Mouse (Mus musculus) right cerebral cortex, postnatal 36 days (tissue): ENCODE measurements at regions not wholly inside any gene's neighbourhood (a gene's known extent, or its start where the extent isn't known, plus 50 kb on each side); places are given as distances from the start of the nearest gene placed in this dataset.

Source experiments
- DNase-seq, 2 experiments: peaks; one replicate each; pipeline ENCODE4 v3.0.0; 2022; ENCODE audit warnings: low spot score in 2 of 2, mixed read lengths in 1 of 2

- no peak for DNase-seq
Measured at GRCm38 (mm10) chr14:105426597-105427334, 168.4 kb downstream of the Ndfip2 start.

GRCm38 (mm10) chr14:105417967-105418366 is 159.6 kb downstream of the Ndfip2 start:
- no peak for DNase-seq

GRCm38 (mm10) chr14:105417458-105417960 is 159.1 kb downstream of the Ndfip2 start:
- DNase-seq: no peak

GRCm38 (mm10) chr14:105416964-105417363 is 158.6 kb downstream of the Ndfip2 start:
- no peak for DNase-seq

GRCm38 (mm10) chr14:105404662-105405061 is 146.3 kb downstream of the Ndfip2 start:
- DNase-seq: no peak

- no peak for DNase-seq
Measured at GRCm38 (mm10) chr14:105404241-105404640, 145.9 kb downstream of the Ndfip2 start.

GRCm38 (mm10) chr14:105403256-105403655 is 144.9 kb downstream of the Ndfip2 start:
- DNase-seq: no peak

GRCm38 (mm10) chr14:105402556-105402955 is 144.2 kb downstream of the Ndfip2 start:
- DNase-seq: no peak

- peak; percentile 29 to 39 for DNase-seq
Measured at GRCm38 (mm10) chr14:105397467-105397866, 139.1 kb downstream of the Ndfip2 start.

- no peak for DNase-seq
Measured at GRCm38 (mm10) chr14:105392079-105392813, 133.9 kb downstream of the Ndfip2 start.

GRCm38 (mm10) chr14:105391430-105391829 is 133.1 kb downstream of the Ndfip2 start:
- DNase-seq: no peak

GRCm38 (mm10) chr14:105385119-105385518 is 126.7 kb downstream of the Ndfip2 start:
- no peak for DNase-seq

GRCm38 (mm10) chr14:105383382-105383781 is 125.0 kb downstream of the Ndfip2 start:
- no peak for DNase-seq

GRCm38 (mm10) chr14:105380101-105380500 is 121.7 kb downstream of the Ndfip2 start:
- DNase-seq: no peak

GRCm38 (mm10) chr14:105377770-105378169 is 119.4 kb downstream of the Ndfip2 start:
- no peak for DNase-seq

GRCm38 (mm10) chr14:105377035-105377621 is 118.8 kb downstream of the Ndfip2 start:
- DNase-seq: no peak

GRCm38 (mm10) chr14:105369637-105370435 is 111.5 kb downstream of the Ndfip2 start:
- DNase-seq: no peak

GRCm38 (mm10) chr14:105360530-105360929 is 102.2 kb downstream of the Ndfip2 start:
- DNase-seq: no peak

GRCm38 (mm10) chr14:105359829-105360228 is 101.5 kb downstream of the Ndfip2 start:
- DNase-seq: no peak
